Mouse (Mus musculus) myocyte (in vitro differentiated cells): ENCODE data around the gene Tpcn1.

Source experiments
- MYOD1 ChIP-seq, 3 experiments: IDR thresholded peaks; one replicate each; pipeline ENCODE4 v1.6.1; 2011; ENCODE audit warnings: control low read depth in 2 of 3, low read depth in 2 of 3, mild to moderate bottlenecking in 2 of 3, moderate library complexity in 1 of 3; ENCODE audit not compliant: insufficient read length in 2 of 3, control insufficient read depth in 1 of 3
- POLR2A ChIP-seq: IDR thresholded peaks from one replicate; pipeline ENCODE4 v1.6.1; 2011; ENCODE audit warnings: low read depth, mild to moderate bottlenecking, control low read depth, moderate library complexity; ENCODE audit not compliant: insufficient read length
- TCF12 ChIP-seq: IDR thresholded peaks from one replicate; pipeline ENCODE4 v1.6.1; 2011; ENCODE audit warnings: mild to moderate bottlenecking, control low read depth; ENCODE audit not compliant: poor library complexity, insufficient read depth, severe bottlenecking
- TCF3 ChIP-seq: IDR thresholded peaks from one replicate; pipeline ENCODE4 v1.6.1; 2011; ENCODE audit warnings: low read depth, control low read depth; ENCODE audit not compliant: insufficient read length
- USF1 ChIP-seq: IDR thresholded peaks from one replicate; pipeline ENCODE4 v1.6.1; 2011; ENCODE audit warnings: low read depth, mild to moderate bottlenecking, control low read depth, moderate library complexity

DNA sequence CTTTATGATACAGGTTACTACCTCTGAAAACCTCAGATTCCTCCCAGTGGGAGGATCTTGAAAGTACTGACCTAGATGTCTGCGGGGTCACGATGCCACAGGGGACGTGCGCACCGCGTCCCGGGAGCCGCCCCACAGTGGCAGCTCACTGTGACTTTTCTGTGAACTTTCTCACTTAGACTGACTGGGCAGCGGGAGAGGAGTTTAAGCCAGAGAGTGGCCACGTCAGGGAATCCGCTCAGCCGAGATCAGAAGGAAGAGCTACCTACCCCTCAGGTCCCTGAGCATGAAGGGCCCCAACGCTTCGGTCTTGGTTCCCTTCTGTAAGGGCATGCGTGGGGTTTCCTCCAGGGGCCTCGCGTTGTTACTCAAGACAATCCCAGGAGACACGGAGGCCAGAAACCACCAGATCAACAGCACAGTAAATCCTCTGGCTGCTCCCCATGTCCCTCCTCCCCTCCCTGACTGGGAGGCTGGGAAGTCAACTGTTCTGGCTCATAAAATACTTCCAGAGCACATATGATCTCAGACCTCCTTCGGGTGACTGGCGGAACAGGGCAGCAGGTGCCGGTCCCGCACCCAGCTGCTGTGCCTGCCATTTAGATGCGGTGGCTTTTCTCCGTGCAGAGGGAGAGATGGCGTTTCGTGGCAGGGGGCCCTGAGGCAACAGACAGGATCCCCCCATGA, 9.1 kb downstream of the Tpcn1 start:
- TF ChIP-seq TCF12 (peak; percentile 83), USF1 (no peak), MYOD1 (IDR thresholded peaks at IDR 0.05; ENCODE audit: control insufficient read depth in 1 of 3, insufficient read length in 2 of 3, low read depth in 2 of 3) (peak in 2 of 3 experiments; percentile 97 to 98), POLR2A (peak; percentile 31), TCF3 (peak; percentile 81)
